Mouse (Mus musculus): Measurements from ENCODE around the gene Sec14l1. TPM values are rescaled to one million over a fixed set of nuclear protein-coding genes. Genes with fewer than 3 reads are reported as not detected.

Sec14l1 gene
- polyA plus RNA-seq, 1 experiment from 2014 or later: 29.7 TPM

DNA sequence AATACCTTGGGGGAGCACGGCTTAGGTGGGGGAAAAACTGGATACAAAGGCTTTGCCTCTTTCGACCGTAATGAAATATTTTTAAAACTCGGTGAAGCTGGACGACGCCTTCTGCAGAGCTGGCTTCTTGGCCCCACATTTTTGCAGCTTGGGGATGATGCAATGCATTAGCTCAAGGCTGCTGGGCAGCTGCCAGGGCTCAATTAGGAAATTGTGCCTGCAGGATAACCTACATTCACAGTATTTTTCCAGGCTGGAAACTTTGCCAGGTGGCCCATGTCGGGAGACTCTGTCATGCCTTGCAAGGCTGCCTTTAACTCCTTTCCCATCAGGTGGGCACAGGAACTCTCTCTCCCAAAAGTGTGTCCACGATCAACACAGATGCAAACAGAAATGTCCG is 6.4 kb upstream of the Sec14l1 start:
- no peaks in the 10 kb centered on the region for H3K9me3 ChIP-seq (ENCODE audit: control insufficient read depth, low read length)
- H3K27ac ChIP-seq (replicated peaks; ENCODE audit: low read depth, low read length): no peak overlapping the region
- DNase-seq (ENCODE audit: low spot score) (no peak), ATAC-seq (ENCODE audit: insufficient number of reproducible peaks, low FRiP score, low TSS enrichment, low read depth) (no peak)
- H3K9ac ChIP-seq (ENCODE audit: low read length): no peak overlapping the region
- no peaks in the 10 kb centered on the region for H3K36me3 ChIP-seq (ENCODE audit: control insufficient read depth, insufficient read depth, low read length)
- H3K4me2 ChIP-seq (ENCODE audit: low read depth, severe bottlenecking): no peak overlapping the region
- H3K27me3 ChIP-seq (ENCODE audit: control insufficient read depth, insufficient read depth, low read length): no peaks in the 10 kb centered on the region
- WGBS: 73% methylated on average over 9 of the region's 9 CpGs
- H3K4me1 ChIP-seq (ENCODE audit: control insufficient read depth, insufficient read depth, low read length): peaks cover 6% of the 10 kb centered on the region; the same call in 1 of the 2 replicates
- H3K4me3 ChIP-seq (ENCODE audit: low read depth, low read length): no peak overlapping the region

DNA sequence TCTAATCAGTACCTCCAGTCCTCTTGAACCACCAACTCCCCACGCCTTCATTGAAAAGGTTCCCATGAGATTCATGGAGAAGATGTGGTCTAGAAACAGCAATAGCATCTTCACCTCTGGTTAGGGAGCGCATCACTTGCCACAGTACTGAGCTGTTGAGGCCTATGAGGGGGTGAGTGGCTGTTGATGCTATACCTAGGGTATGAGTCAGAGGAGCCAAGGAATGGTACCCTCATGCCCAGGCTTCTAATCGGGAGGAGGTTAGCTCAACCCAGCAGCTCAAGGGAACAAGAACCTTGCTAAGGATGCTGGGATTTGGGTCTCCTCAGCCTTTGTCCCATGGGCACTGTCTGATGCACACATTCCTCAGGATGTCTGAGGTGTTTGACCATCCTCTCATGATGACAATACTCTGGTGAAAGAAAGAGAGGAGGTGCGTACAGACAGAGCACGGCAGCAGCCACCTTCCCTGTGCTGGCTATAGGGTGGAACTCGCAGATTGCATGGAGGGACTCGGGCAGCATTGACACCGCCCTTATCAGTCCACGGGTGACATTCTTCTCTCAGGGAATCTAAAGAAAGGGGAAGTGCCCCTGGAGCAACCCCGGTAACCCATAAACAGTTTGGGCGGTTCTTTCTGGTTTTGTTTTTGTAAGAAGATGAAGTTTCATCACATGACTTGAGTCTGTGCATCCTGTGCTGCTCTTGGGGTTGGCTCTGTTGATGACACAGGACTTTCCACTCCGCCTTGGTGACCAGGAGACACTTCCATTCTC is 5.6 kb upstream of the Sec14l1 start:
- ATAC-seq (ENCODE audit: insufficient number of reproducible peaks, low FRiP score, low TSS enrichment, low read depth): no peak
- H3K27ac ChIP-seq (replicated peaks; ENCODE audit: low read depth, low read length): no peak overlapping the region
- DNase-seq (ENCODE audit: low spot score): no peak
- H3K4me2 ChIP-seq (ENCODE audit: low read depth, severe bottlenecking): no peak overlapping the region
- H3K27me3 ChIP-seq (ENCODE audit: control insufficient read depth, insufficient read depth, low read length): no peaks in the 10 kb centered on the region
- H3K4me3 ChIP-seq (ENCODE audit: low read depth, low read length): no peak overlapping the region
- no peak overlapping the region for H3K9ac ChIP-seq (ENCODE audit: low read length)
- no peaks in the 10 kb centered on the region for H3K36me3 ChIP-seq (ENCODE audit: control insufficient read depth, insufficient read depth, low read length)
- 87% methylated on average over 12 of the region's 12 CpGs for WGBS
- H3K4me1 ChIP-seq (ENCODE audit: control insufficient read depth, insufficient read depth, low read length): peaks cover 10% of the 10 kb centered on the region; the same call in 1 of the 2 replicates
- no peaks in the 10 kb centered on the region for H3K9me3 ChIP-seq (ENCODE audit: control insufficient read depth, low read length)

DNA sequence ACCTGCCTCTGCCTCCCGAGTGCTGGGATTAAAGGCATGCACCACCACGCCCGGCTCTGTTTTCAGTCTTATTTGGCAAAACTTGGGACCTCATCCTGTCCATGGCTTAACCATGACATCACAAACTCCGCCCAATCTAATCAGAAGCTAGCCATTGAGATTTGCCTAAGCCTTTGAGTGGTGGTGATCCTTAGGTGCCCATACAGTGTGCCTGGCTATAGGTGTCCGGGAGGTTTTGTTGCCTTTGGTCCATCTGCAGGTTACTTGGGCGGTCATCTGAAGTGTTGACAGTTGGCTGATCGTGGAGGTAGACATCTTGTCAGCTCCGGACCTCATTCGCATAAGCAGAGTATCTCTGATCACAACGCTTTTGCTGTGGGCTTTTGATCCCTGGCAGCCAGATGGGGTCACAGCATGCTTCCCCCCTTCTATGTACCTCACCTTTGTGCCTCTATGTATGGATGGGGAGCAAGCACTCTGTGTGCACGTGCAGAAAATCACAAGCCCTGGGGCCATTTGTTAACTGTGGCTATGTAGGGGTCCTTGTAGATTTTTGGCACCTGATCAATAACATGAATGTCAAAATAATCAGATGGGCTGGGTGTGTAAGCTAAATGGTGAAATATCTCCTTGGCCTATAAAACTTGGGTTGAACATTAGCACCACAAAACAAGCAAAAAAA is 2.9 kb upstream of the Sec14l1 start:
- Histone ChIP-seq H3K27me3 (ENCODE audit: control insufficient read depth, insufficient read depth, low read length) (no peaks in the 10 kb centered on the region), H3K4me1 (ENCODE audit: control insufficient read depth, insufficient read depth, low read length) (peaks cover 17% of the 10 kb centered on the region), H3K9ac (ENCODE audit: low read length) (no peak overlapping the region), H3K27ac (replicated peaks; ENCODE audit: low read depth, low read length) (no peak overlapping the region), H3K9me3 (ENCODE audit: control insufficient read depth, low read length) (no peaks in the 10 kb centered on the region), H3K4me2 (ENCODE audit: low read depth, severe bottlenecking) (no peak overlapping the region), H3K4me3 (ENCODE audit: low read depth, low read length) (no peak overlapping the region), H3K36me3 (ENCODE audit: control insufficient read depth, insufficient read depth, low read length) (no peaks in the 10 kb centered on the region)
- DNase-seq (ENCODE audit: low spot score) (no peak), ATAC-seq (ENCODE audit: insufficient number of reproducible peaks, low FRiP score, low TSS enrichment, low read depth) (no peak)
- WGBS: 88% methylated on average over 11 of the region's 11 CpGs

DNA sequence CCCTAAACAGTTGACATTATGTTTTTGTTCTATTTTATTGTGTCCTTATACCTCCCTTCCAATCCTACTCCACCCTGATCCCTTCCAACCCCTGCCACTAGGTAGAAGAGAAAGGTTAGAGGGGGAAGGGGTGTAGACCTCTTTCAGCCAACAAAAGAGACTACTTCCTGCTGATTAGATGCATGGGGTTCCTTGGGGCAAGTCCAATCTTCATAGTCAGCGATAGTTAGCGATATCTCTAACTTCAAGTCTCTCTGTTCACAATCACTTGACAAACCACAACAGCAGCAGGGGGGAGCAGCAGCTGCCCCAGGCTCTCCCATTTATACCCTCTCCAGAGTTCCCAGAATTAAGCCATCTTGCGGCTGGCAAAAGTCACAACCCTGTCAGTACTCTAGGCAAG is 2.3 kb upstream of the Sec14l1 start:
- Histone ChIP-seq H3K4me3 (ENCODE audit: low read depth, low read length) (no peak overlapping the region), H3K36me3 (ENCODE audit: control insufficient read depth, insufficient read depth, low read length) (no peaks in the 10 kb centered on the region), H3K4me1 (ENCODE audit: control insufficient read depth, insufficient read depth, low read length) (peaks cover 18% of the 10 kb centered on the region), H3K9me3 (ENCODE audit: control insufficient read depth, low read length) (no peaks in the 10 kb centered on the region), H3K9ac (ENCODE audit: low read length) (no peak overlapping the region), H3K27me3 (ENCODE audit: control insufficient read depth, insufficient read depth, low read length) (no peaks in the 10 kb centered on the region), H3K27ac (replicated peaks; ENCODE audit: low read depth, low read length) (no peak overlapping the region), H3K4me2 (ENCODE audit: low read depth, severe bottlenecking) (no peak overlapping the region)
- DNase-seq (ENCODE audit: low spot score): no peak
- WGBS: 41% methylated on average over 3 of the region's 3 CpGs
- no peak for ATAC-seq (ENCODE audit: insufficient number of reproducible peaks, low FRiP score, low TSS enrichment, low read depth)

DNA sequence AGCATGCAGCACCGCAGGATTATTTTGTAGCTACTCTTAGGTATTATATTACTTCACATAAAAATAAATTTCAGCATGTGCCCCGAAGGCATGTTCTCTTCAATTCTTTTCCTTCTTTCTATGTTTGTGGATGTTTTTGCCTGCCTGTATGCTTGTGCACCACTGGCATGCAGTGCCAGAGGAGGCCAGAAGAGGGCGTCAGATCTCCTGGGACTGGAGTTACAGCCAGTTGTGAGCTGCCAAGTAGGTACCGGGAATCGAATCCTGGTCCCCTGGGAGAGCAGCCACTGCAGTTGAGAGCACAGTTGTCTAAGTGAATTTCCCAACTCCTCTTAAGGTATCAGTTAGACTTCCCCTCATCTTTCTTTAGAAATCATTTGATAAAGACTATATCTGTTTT is 1.6 kb upstream of the Sec14l1 start:
- WGBS: 90% methylated on average over 5 of the region's 5 CpGs
- ATAC-seq (ENCODE audit: insufficient number of reproducible peaks, low FRiP score, low TSS enrichment, low read depth): no peak
- Histone ChIP-seq H3K27ac (replicated peaks; ENCODE audit: low read depth, low read length) (no peak overlapping the region; the same call in 1 of the 2 replicates), H3K4me2 (ENCODE audit: low read depth, severe bottlenecking) (no peak overlapping the region), H3K9ac (ENCODE audit: low read length) (no peak overlapping the region), H3K36me3 (ENCODE audit: control insufficient read depth, insufficient read depth, low read length) (no peaks in the 10 kb centered on the region), H3K4me1 (ENCODE audit: control insufficient read depth, insufficient read depth, low read length) (peaks cover 20% of the 10 kb centered on the region), H3K4me3 (ENCODE audit: low read depth, low read length) (no peak overlapping the region), H3K27me3 (ENCODE audit: control insufficient read depth, insufficient read depth, low read length) (no peaks in the 10 kb centered on the region), H3K9me3 (ENCODE audit: control insufficient read depth, low read length) (no peaks in the 10 kb centered on the region)
- no peak for DNase-seq (ENCODE audit: low spot score)

DNA sequence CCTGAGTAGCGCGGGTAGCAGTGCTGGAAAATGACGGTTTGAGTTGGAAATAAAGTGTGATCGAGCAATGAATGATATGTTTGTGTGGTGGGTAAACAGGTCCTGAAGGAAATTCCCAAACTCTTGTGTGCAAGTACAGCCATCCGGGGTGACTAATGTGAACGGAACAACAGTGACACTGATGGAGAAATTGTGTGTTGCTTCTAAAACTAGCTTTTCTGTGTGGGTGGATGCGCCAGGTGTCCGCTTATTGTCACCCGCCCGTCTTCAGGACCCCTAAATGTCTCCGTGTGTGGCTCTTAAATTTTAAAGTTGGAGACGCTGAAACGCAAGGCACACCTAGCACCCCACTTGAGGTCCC is 757 bp upstream of the Sec14l1 start:
- H3K4me1 ChIP-seq (ENCODE audit: control insufficient read depth, insufficient read depth, low read length): peaks cover 23% of the 10 kb centered on the region
- peak overlapping the region; percentile 98 for H3K27ac ChIP-seq (replicated peaks; ENCODE audit: low read depth, low read length)
- H3K27me3 ChIP-seq (ENCODE audit: control insufficient read depth, insufficient read depth, low read length): no peaks in the 10 kb centered on the region
- H3K9ac ChIP-seq (ENCODE audit: low read length): peak overlapping the region; percentile 66
- DNase-seq (ENCODE audit: low spot score) (no peak), ATAC-seq (ENCODE audit: insufficient number of reproducible peaks, low FRiP score, low TSS enrichment, low read depth) (no peak)
- peak overlapping the region; percentile 55 for H3K4me2 ChIP-seq (ENCODE audit: low read depth, severe bottlenecking)
- peak overlapping the region; percentile 87 for H3K4me3 ChIP-seq (ENCODE audit: low read depth, low read length)
- no peaks in the 10 kb centered on the region for H3K9me3 ChIP-seq (ENCODE audit: control insufficient read depth, low read length)
- 49% methylated on average over 13 of the region's 13 CpGs for WGBS
- H3K36me3 ChIP-seq (ENCODE audit: control insufficient read depth, insufficient read depth, low read length): no peaks in the 10 kb centered on the region

DNA sequence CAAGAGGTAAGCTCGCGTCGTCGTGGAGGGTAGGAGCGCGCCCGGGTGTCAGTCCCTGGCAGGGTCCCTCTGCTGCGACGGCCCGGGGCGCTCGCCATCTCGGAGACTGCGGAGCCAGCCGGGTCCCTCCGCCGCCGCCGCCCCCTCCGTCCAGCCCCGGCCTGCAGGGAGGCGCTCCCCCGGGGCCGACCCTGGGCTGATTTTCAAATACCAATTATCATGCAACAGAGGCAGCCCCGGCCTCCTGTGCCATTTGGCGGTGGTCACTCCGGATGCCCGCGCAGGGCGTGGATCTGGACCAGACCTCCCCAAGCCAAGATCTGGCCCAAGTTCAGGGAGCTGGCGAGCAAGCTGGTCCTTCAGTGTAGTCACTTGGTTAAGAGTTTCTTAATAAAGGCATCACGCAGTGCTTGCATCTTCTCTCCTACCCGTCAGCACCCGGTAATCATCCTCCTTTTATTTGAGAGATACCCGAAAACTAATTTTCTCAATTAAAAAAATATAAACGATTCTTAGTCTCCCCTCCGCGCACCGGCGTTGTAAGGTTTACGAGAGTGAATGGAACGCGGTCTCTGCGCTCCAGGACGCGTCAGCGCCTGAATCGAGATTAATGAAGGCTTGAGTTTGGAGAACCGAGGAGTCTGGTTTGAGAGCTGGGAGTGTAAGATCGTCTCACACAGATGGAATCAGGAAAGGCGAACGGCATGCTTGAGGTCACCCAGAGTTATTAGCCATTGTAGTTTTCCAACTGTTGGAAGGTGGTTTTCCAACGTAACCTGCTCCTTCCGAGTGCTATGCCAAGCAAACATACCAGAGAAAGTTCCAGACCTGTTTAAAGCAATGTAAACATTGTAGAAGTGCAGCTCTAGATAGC is 615 bp downstream of the Sec14l1 start:
- H3K36me3 ChIP-seq (ENCODE audit: control insufficient read depth, insufficient read depth, low read length): no peaks in the 10 kb centered on the region

More for the DNA sequence above, 615 bp downstream of the Sec14l1 start:
- Histone ChIP-seq H3K4me2 (ENCODE audit: low read depth, severe bottlenecking) (peak overlapping the region; percentile 71), H3K27me3 (ENCODE audit: control insufficient read depth, insufficient read depth, low read length) (no peaks in the 10 kb centered on the region), H3K9me3 (ENCODE audit: control insufficient read depth, low read length) (no peaks in the 10 kb centered on the region), H3K27ac (replicated peaks; ENCODE audit: low read depth, low read length) (peak overlapping the region; percentile 65; the same call in 1 of the 2 replicates), H3K9ac (ENCODE audit: low read length) (peak overlapping the region; percentile 84), H3K4me3 (ENCODE audit: low read depth, low read length) (peak overlapping the region; percentile 87), H3K4me1 (ENCODE audit: control insufficient read depth, insufficient read depth, low read length) (peaks cover 33% of the 10 kb centered on the region)
- ATAC-seq (ENCODE audit: insufficient number of reproducible peaks, low FRiP score, low TSS enrichment, low read depth): peak; percentile 64
- no peak for DNase-seq (ENCODE audit: low spot score)
- under 1% methylated on average over 47 of the region's 54 CpGs for WGBS
